Mouse (Mus musculus): ENCODE data around the gene Gm10639. TPM values are rescaled to one million over a fixed set of nuclear protein-coding genes. Genes with fewer than 3 reads are reported as not detected.

Gm10639 gene
- not detected in 2 replicates for polyA plus RNA-seq (2012; ENCODE audit: low replicate concordance)

GRCm38 (mm10) chr9:78289723-78290122, at the start of gene Gm10639:
Gene Gm10639, plus strand, starts transcription at chr9:78289923.

GRCm38 (mm10) chr9:78256914-78257313, 32.8 kb upstream of the Gm10639 start, which contains the start of gene Gm3776:
Gene Gm3776, plus strand, starts transcription at chr9:78257129.

DNA sequence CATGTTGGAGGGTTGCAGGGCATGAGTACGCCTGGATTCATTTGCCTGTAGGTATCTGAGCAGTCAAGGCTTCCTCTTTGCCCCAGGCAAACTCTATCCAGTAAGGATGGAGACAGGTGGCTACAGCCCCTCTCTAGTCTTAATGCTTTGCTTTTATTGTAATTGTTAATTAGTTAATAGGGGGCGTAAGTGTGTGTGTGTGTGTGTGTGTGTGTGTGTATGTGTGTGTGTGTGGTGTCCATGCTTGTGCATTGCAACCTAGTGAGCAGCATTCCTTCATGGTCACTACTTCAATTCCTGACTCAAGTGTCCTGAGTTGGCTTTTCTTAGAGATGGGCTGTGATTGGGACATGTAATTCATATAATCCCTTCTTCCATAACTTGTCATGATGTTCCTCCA, 25.0 kb downstream of the Gm10639 start, which contains the start of gene Omt2a:
Omt2a (minus strand) TSS at position 101 of the 400 bp plus-strand sequence.

GRCm38 (mm10) chr9:78327289-78327688, 37.6 kb downstream of the Gm10639 start, which contains the start of gene Omt2b:
Gene Omt2b, plus strand, starts transcription at chr9:78327589.

Other genes starting within 250 kb of the Gm10639 start
- not detected in 2 replicates for gene Gcm1, start 238.0 kb upstream of the Gm10639 start, polyA plus RNA-seq (2012; ENCODE audit: low replicate concordance)
- gene Fbxo9, start 180.9 kb upstream of the Gm10639 start, polyA plus RNA-seq (2012; ENCODE audit: low replicate concordance), result 23.5 and 39.5 TPM in 2 replicates
- gene Ick, start 180.7 kb upstream of the Gm10639 start, polyA plus RNA-seq (2012; ENCODE audit: low replicate concordance), result 6.6 and 7.2 TPM in 2 replicates
- gene Gsta4, start 107.1 kb upstream of the Gm10639 start, polyA plus RNA-seq (2012; ENCODE audit: low replicate concordance), result 0.45 and 0.48 TPM in 2 replicates
- not detected in 2 replicates for gene Gsta1, start 59.3 kb upstream of the Gm10639 start, polyA plus RNA-seq (2012; ENCODE audit: low replicate concordance)
- not detected in 2 replicates for gene Gm3776, start 32.8 kb upstream of the Gm10639 start, polyA plus RNA-seq (2012; ENCODE audit: low replicate concordance)
- gene Omt2a, start 24.9 kb downstream of the Gm10639 start, polyA plus RNA-seq (2012; ENCODE audit: low replicate concordance), result not detected in 2 replicates
- not detected in 2 replicates for gene Omt2b, start 37.7 kb downstream of the Gm10639 start, polyA plus RNA-seq (2012; ENCODE audit: low replicate concordance)
- gene Gsta2, start 65.9 kb downstream of the Gm10639 start, polyA plus RNA-seq (2012; ENCODE audit: low replicate concordance), result not detected in 2 replicates
- not detected in 2 replicates for gene Dppa5a, start 78.3 kb downstream of the Gm10639 start, polyA plus RNA-seq (2012; ENCODE audit: low replicate concordance)
- not detected in 2 replicates for gene Ooep, start 88.8 kb downstream of the Gm10639 start, polyA plus RNA-seq (2012; ENCODE audit: low replicate concordance)
- 0.64 and 1.4 TPM in 2 replicates for gene Ddx43, start 105.9 kb downstream of the Gm10639 start, polyA plus RNA-seq (2012; ENCODE audit: low replicate concordance)
- gene Cgas, start 153.3 kb downstream of the Gm10639 start, polyA plus RNA-seq (2012; ENCODE audit: low replicate concordance), result 1.1 and 4.1 TPM in 2 replicates
- gene Mto1, start 158.3 kb downstream of the Gm10639 start, polyA plus RNA-seq (2012; ENCODE audit: low replicate concordance), result 8.8 and 19.1 TPM in 2 replicates
- 0.15 TPM in 1 of 2 replicates, not detected in the other for gene Gm17324, start 158.9 kb downstream of the Gm10639 start, polyA plus RNA-seq (2012; ENCODE audit: low replicate concordance)
- gene Eef1a1, start 199.2 kb downstream of the Gm10639 start, polyA plus RNA-seq (2012; ENCODE audit: low replicate concordance), result 594 and 678 TPM in 2 replicates